In the genomic region with DNA sequence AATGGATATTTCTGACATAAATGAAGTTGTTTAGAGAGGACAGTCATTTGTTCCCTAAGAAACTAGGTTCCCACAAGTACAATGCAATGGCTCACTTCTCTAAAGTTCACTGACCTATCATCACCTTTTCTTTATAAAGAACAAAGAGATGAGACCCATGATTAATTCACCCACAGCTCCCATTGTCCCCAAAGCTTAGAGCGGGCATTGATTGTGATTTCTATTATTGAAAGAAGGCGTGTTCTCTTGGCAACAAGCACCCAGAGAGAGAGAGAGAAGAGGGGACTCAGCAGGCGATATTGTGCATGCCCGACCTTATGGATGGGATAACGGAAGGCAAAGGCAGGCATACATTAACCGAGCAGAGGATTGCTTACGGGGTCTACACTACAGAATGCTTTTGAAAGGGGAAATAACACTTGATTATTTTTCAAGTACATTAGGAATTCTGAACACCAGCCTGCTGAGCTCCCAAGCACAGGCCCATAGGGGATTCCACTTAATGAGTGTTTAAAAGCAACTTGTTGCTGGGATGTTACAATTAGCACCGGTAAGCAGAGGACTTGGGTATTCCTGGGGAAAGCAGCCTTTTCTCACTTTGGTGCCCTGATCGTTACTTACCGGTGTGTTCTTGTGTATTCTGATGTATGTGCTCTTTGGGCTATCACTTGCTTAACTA, we compare ENCODE assay signal across 28 mouse cellular contexts. TPM values are rescaled to one million over a fixed set of nuclear protein-coding genes. Genes with fewer than 3 reads are reported as not detected.
A peak's percentile ranks its signal among the peaks of the same experiment; 100 is the strongest.
DNase-seq lines count a peak whose midpoint lies in the region; ATAC-seq and TF ChIP-seq lines count a peak whose summit lies in the region.
"Had no signal": no experiment of that assay in that cellular context is flagged by ENCODE, and none has a peak within 500 bp of the region (broad histone marks: within the 10 kb centered on the region; RNA-seq: fewer than 3 reads in every experiment).

No protein-coding gene starts in this region.

- no peak overlapping the region for H3K9ac ChIP-seq in forebrain, embryonic 11.5 days (ENCODE audit: low read length)
- H3K9ac ChIP-seq in midbrain, embryonic 13.5 days (replicated peaks): no peak overlapping the region
- H3K9ac ChIP-seq in midbrain, postnatal 0 days (replicated peaks; ENCODE audit: low read length, poor library complexity, severe bottlenecking): no peak overlapping the region
- H3K9ac ChIP-seq: embryonic facial prominence, embryonic 12.5 days; forebrain, postnatal 0 days; heart, embryonic 15.5 days; hindbrain, embryonic 15.5 days; intestine, embryonic 15.5 days; limb, embryonic 12.5 days; liver, embryonic 15.5 days; lung, embryonic 15.5 days had no signal

- WGBS in forebrain, embryonic 11.5 days: 36% methylated on average over 10 of the region's 10 CpGs
- whole genome bisulfite sequencing in forebrain, embryonic 10.5 days: 48% methylated on average over 10 of the region's 10 CpGs
- 42% methylated on average over 10 of the region's 10 CpGs for WGBS in midbrain, embryonic 10.5 days
- 22% methylated on average over 10 of the region's 10 CpGs for WGBS in midbrain, embryonic 13.5 days
- 27% methylated on average over 10 of the region's 10 CpGs for WGBS in midbrain, postnatal 0 days

- no peaks in the 10 kb centered on the region for H3K36me3 ChIP-seq in forebrain, embryonic 11.5 days (ENCODE audit: control insufficient read depth, insufficient read depth, low read length)
- no peaks in the 10 kb centered on the region for H3K36me3 ChIP-seq in forebrain, embryonic 10.5 days (replicated peaks)
- H3K36me3 ChIP-seq in midbrain, embryonic 10.5 days: peaks cover 7% of the 10 kb centered on the region; the same call in 1 of the 2 replicates
- no peaks in the 10 kb centered on the region for H3K36me3 ChIP-seq in midbrain, embryonic 13.5 days
- no peaks in the 10 kb centered on the region for H3K36me3 ChIP-seq in midbrain, postnatal 0 days (ENCODE audit: insufficient read depth, low read length)
- H3K36me3 ChIP-seq: embryonic facial prominence, embryonic 12.5 days; heart, embryonic 10.5 days; heart, embryonic 15.5 days; hindbrain, embryonic 15.5 days; intestine, embryonic 15.5 days; limb, embryonic 12.5 days; liver, embryonic 15.5 days; lung, embryonic 15.5 days had no signal

- no peak overlapping the region for H3K4me3 ChIP-seq in forebrain, embryonic 11.5 days (ENCODE audit: low read depth, low read length)
- H3K4me3 ChIP-seq in forebrain, embryonic 10.5 days: no peak overlapping the region
- H3K4me3 ChIP-seq in midbrain, embryonic 10.5 days: no peak overlapping the region
- H3K4me3 ChIP-seq in midbrain, embryonic 13.5 days (replicated peaks): no peak overlapping the region
- no peak overlapping the region for H3K4me3 ChIP-seq in midbrain, postnatal 0 days (ENCODE audit: low read depth, low read length)
- H3K4me3 ChIP-seq: embryonic facial prominence, embryonic 12.5 days; heart, embryonic 10.5 days; heart, embryonic 15.5 days; hindbrain, embryonic 15.5 days; intestine, embryonic 15.5 days; layer of hippocampus, adult 2 months; left cerebral cortex, adult 2 months; limb, embryonic 12.5 days; liver, embryonic 15.5 days; lung, embryonic 15.5 days had no signal

- TF ChIP-seq CTCF in midbrain, postnatal 0 days (IDR thresholded peaks at IDR 0.05): no peak

- no peak for DNase-seq in forebrain, embryonic 11.5 days (ENCODE audit: low spot score)
- DNase-seq in forebrain, embryonic 10.5 days (ENCODE audit: extremely low spot score, low spot score): no peak
- DNase-seq in midbrain, embryonic 10.5 days (ENCODE audit: low spot score): peak; percentile 50
- peak; percentile 52 for DNase-seq in embryo, embryonic 10 days (ENCODE audit: low spot score)
- peak; percentile 43 for DNase-seq in midbrain, postnatal 0 days (ENCODE audit: low spot score)
- no peak for DNase-seq in right cerebral cortex, postnatal 25 days
- DNase-seq in spleen, postnatal 4 days (ENCODE audit: low spot score in 2 of 2): no peak
- DNase-seq: adrenal gland, postnatal 10 days; cerebellum, adult 11-12 months; cerebellum, postnatal 10 days; forebrain, postnatal 0 days; kidney, adult 2 months; kidney, postnatal 36 days; right cerebral cortex, adult 18-20 months had no signal

- no peak overlapping the region for H3K4me2 ChIP-seq in forebrain, embryonic 11.5 days (ENCODE audit: low read depth, low read length, severe bottlenecking)
- no peak overlapping the region for H3K4me2 ChIP-seq in midbrain, embryonic 13.5 days (replicated peaks)
- H3K4me2 ChIP-seq in midbrain, postnatal 0 days (ENCODE audit: low read depth, low read length, poor library complexity, severe bottlenecking): no peak overlapping the region
- H3K4me2 ChIP-seq: embryonic facial prominence, embryonic 12.5 days; heart, embryonic 15.5 days; hindbrain, embryonic 15.5 days; intestine, embryonic 15.5 days; limb, embryonic 12.5 days; liver, embryonic 15.5 days; lung, embryonic 15.5 days had no signal

- H3K27me3 ChIP-seq in forebrain, embryonic 11.5 days (ENCODE audit: control insufficient read depth, insufficient read depth, low read length): no peaks in the 10 kb centered on the region
- H3K27me3 ChIP-seq in forebrain, embryonic 10.5 days (ENCODE audit: poor library complexity, severe bottlenecking): peaks cover 36% of the 10 kb centered on the region
- H3K27me3 ChIP-seq in midbrain, embryonic 10.5 days (ENCODE audit: low read depth, poor library complexity, severe bottlenecking): peaks cover 69% of the 10 kb centered on the region
- peaks cover 21% of the 10 kb centered on the region for H3K27me3 ChIP-seq in midbrain, embryonic 13.5 days
- H3K27me3 ChIP-seq in midbrain, postnatal 0 days (ENCODE audit: insufficient read depth, low read length): no peaks in the 10 kb centered on the region
- H3K27me3 ChIP-seq: embryonic facial prominence, embryonic 12.5 days; heart, embryonic 15.5 days; hindbrain, embryonic 15.5 days; intestine, embryonic 15.5 days; limb, embryonic 12.5 days; liver, embryonic 15.5 days; lung, embryonic 15.5 days had no signal

- H3K4me1 ChIP-seq in forebrain, embryonic 11.5 days (replicated peaks; ENCODE audit: control insufficient read depth, insufficient read depth, low read length): no peaks in the 10 kb centered on the region
- H3K4me1 ChIP-seq in forebrain, embryonic 10.5 days: peaks cover 29% of the 10 kb centered on the region
- peaks cover 53% of the 10 kb centered on the region for H3K4me1 ChIP-seq in midbrain, embryonic 10.5 days
- peaks cover 18% of the 10 kb centered on the region for H3K4me1 ChIP-seq in midbrain, embryonic 13.5 days (replicated peaks)
- no peaks in the 10 kb centered on the region for H3K4me1 ChIP-seq in midbrain, postnatal 0 days (ENCODE audit: insufficient read depth, low read length)
- H3K4me1 ChIP-seq: embryonic facial prominence, embryonic 12.5 days; limb, embryonic 12.5 days had no signal

- no peak overlapping the region for H3K27ac ChIP-seq in forebrain, embryonic 11.5 days (ENCODE audit: low read depth, low read length)
- H3K27ac ChIP-seq in forebrain, embryonic 10.5 days: no peak overlapping the region
- H3K27ac ChIP-seq in midbrain, embryonic 10.5 days (replicated peaks): no peak overlapping the region
- no peak overlapping the region for H3K27ac ChIP-seq in midbrain, embryonic 13.5 days
- H3K27ac ChIP-seq in midbrain, postnatal 0 days (ENCODE audit: low read depth, low read length): no peak overlapping the region
- H3K27ac ChIP-seq: embryonic facial prominence, embryonic 12.5 days; heart, embryonic 10.5 days; heart, embryonic 15.5 days; hindbrain, embryonic 15.5 days; intestine, embryonic 15.5 days; layer of hippocampus, adult 2 months; left cerebral cortex, adult 2 months; limb, embryonic 12.5 days; liver, embryonic 15.5 days; lung, embryonic 15.5 days had no signal

- no peaks in the 10 kb centered on the region for H3K9me3 ChIP-seq in forebrain, embryonic 11.5 days (ENCODE audit: control insufficient read depth, low read length)
- no peaks in the 10 kb centered on the region for H3K9me3 ChIP-seq in forebrain, embryonic 10.5 days
- no peaks in the 10 kb centered on the region for H3K9me3 ChIP-seq in midbrain, embryonic 10.5 days (replicated peaks)
- no peaks in the 10 kb centered on the region for H3K9me3 ChIP-seq in midbrain, embryonic 13.5 days
- no peaks in the 10 kb centered on the region for H3K9me3 ChIP-seq in midbrain, postnatal 0 days (ENCODE audit: low read length)
- H3K9me3 ChIP-seq: embryonic facial prominence, embryonic 12.5 days; heart, embryonic 10.5 days; heart, embryonic 15.5 days; hindbrain, embryonic 15.5 days; intestine, embryonic 15.5 days; limb, embryonic 12.5 days; liver, embryonic 15.5 days; lung, embryonic 15.5 days had no signal

- ATAC-seq in forebrain, embryonic 11.5 days (replicated peaks; ENCODE audit: low FRiP score): 0 out of 2 replicates have a peak, but pooled peaks have one; percentile 67
- no peak for ATAC-seq in midbrain, embryonic 13.5 days
- ATAC-seq in midbrain, postnatal 0 days (ENCODE audit: low FRiP score): no peak
- ATAC-seq: forebrain, postnatal 0 days; intestine, embryonic 15.5 days had no signal

RNA-seq across cellular contexts. Expression of gene Spon1, which starts 48.4 kb away (rescaled TPM):
- polyA plus RNA-seq in forebrain, embryonic 11.5 days (2014; fragmentation: Nextera tagmentation; extraction: Ambion mirVana): 9.0 and 9.7 TPM in 2 replicates
- 10.3 and 12.9 TPM in 2 replicates for polyA plus RNA-seq in forebrain, embryonic 10.5 days (2016; fragmentation: Nextera tagmentation; extraction: Ambion mirVana)
- 73.1 and 75.6 TPM in 2 replicates for polyA plus RNA-seq in midbrain, embryonic 10.5 days (2016; fragmentation: Nextera tagmentation; extraction: Ambion mirVana)
- polyA plus RNA-seq in midbrain, embryonic 13.5 days (2015; fragmentation: Nextera tagmentation; extraction: Ambion mirVana): 33.5 and 62.4 TPM in 2 replicates
- total RNA-seq in midbrain, postnatal 0 days (2014; rRNA removed): 32.9 and 35.7 TPM in 2 replicates
- polyA plus RNA-seq in midbrain, postnatal 0 days (2015; fragmentation: Nextera tagmentation; extraction: Ambion mirVana): 39.5 and 40.2 TPM in 2 replicates
- total RNA-seq: CH12.LX; common myeloid progenitor, adult 5-6 weeks; megakaryocyte progenitor cell, adult 5-6 weeks had no signal

Comparison
In these comparisons a context has a peak if more than half of its experiments do, and no peak if none do; other contexts are left out.
1. DNase-seq: peak in midbrain, embryonic 10.5 days (single experiment), embryo, embryonic 10 days (single experiment) and midbrain, postnatal 0 days (single experiment); none in forebrain, embryonic 11.5 days (single experiment), forebrain, embryonic 10.5 days (single experiment), right cerebral cortex, postnatal 25 days (single experiment) and spleen, postnatal 4 days (0 of 2).